7 mouse cellular contexts compared by ENCODE assay signal in genomic region chr5:25436081-25436480, GRCm38 (mm10).
DNase-seq lines count a peak whose midpoint lies in the region; ATAC-seq and TF ChIP-seq lines count a peak whose summit lies in the region.

No protein-coding gene starts in this region.

- peak; percentile 61 for DNase-seq in Muller cell, postnatal 12 days (ENCODE audit: inconsistent ontology term)
- peak; percentile 46 for DNase-seq in cerebellum, adult 8-10 months
- peak; percentile 17 for DNase-seq in gastrocnemius, postnatal 10 days
- peak; percentile 62 for DNase-seq in kidney, adult 9 months
- peak; percentile 64 for DNase-seq in liver, postnatal 0 days
- DNase-seq in ovary, postnatal 36 days (ENCODE audit: low spot score) = peak; percentile 21

- TF ChIP-seq EP300 in liver, postnatal 0 days (IDR thresholded peaks at IDR 0.05; ENCODE audit: low read depth) = no peak

- H3K9me3 ChIP-seq in liver, postnatal 0 days (ENCODE audit: low read length) = no peaks in the 10 kb centered on the region

- H3K27me3 ChIP-seq in liver, postnatal 0 days (ENCODE audit: insufficient read depth, low read length) = no peaks in the 10 kb centered on the region

- 18% methylated on average over 3 of the region's 3 CpGs for WGBS in liver, postnatal 0 days (ENCODE audit: insufficient replicate concordance)

- peak; percentile 71 for TF ChIP-seq CTCF in liver, postnatal 0 days (IDR thresholded peaks at IDR 0.05; ENCODE audit: low read depth)

- H3K36me3 ChIP-seq in liver, postnatal 0 days (replicated peaks; ENCODE audit: insufficient read depth, low read length) = no peaks in the 10 kb centered on the region

- no peak overlapping the region for H3K27ac ChIP-seq in liver, postnatal 0 days (ENCODE audit: low read depth)

- H3K9ac ChIP-seq in liver, postnatal 0 days (replicated peaks) = no peak overlapping the region

- H3K4me2 ChIP-seq in liver, postnatal 0 days (ENCODE audit: low read depth, low read length) = no peak overlapping the region

- H3K4me3 ChIP-seq in liver, postnatal 0 days (ENCODE audit: low read depth, low read length) = no peak overlapping the region

- peak; percentile 97 for ATAC-seq in CD4-positive, CD25-positive, alpha-beta regulatory T cell, adult 4 months
- ATAC-seq in liver, postnatal 0 days = no peak

- H3K4me1 ChIP-seq in liver, postnatal 0 days (ENCODE audit: insufficient read depth) = no peaks in the 10 kb centered on the region
